Mouse (Mus musculus): Measurements from ENCODE around the gene Usp46. TPM values are rescaled to one million over a fixed set of nuclear protein-coding genes. Genes with fewer than 3 reads are reported as not detected.

Usp46 gene
- 24.8 and 25.9 TPM in 2 replicates for polyA plus RNA-seq (2015; fragmentation: Nextera tagmentation; extraction: Ambion mirVana)

DNA sequence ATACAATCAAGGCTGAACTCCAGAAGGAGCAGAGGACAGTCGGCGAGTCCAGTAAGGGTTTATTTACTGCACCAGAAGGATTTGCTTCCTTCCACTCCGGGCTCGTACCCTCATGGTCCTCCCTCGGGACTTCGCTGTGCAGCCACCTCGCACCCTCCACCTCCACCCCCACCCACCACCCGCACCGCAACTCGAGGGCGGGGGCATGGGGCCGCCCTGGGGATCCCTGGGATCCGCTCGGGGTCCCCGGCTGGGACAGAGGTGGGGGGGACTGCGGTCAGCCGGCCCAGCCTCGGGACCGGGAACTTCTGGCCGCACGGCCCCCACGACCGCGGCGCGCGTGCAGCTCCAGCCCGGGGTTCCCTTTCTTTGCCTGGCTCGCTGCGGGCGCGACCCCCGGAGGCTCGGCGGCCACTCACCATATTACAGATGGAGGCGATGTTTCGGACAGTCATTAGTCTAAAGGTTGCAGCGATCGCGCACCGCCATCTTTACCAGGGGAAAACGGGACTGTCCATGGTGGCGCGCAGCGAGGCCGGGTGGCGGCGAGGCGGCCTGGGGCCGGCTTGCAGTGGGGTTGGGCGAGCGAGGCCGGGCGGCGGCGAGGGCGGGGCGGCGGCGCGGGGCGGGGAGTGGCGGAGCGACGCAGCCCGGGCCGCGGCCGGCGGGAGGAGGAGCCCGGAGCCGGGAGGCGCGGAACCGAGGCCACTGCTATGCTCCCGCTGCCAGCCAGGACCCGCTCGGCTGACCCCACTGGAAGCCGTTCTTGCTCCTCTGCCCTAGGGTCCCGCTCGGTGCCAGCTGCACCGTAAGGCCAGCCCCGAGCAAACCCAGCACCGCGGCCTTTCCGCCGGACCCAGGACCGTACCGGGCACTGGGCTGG is at the start of gene Usp46:
Usp46 (minus strand) TSS at position 601 of the 883 bp plus-strand sequence.
- H3K27me3 ChIP-seq = no peaks in the 10 kb centered on the region
- ATAC-seq = peak; percentile 95
- H3K36me3 ChIP-seq (ENCODE audit: poor library complexity, severe bottlenecking) = no peaks in the 10 kb centered on the region
- H3K9me3 ChIP-seq (replicated peaks) = no peaks in the 10 kb centered on the region
- H3K27ac ChIP-seq = peak within 1 kb of the TSS; percentile 78
- H3K4me3 ChIP-seq = peak within 1 kb of the TSS; percentile 71
- H3K4me1 ChIP-seq = peaks cover 31% of the 10 kb centered on the region
- H3K4me2 ChIP-seq = peak within 1 kb of the TSS; percentile 88
- H3K9ac ChIP-seq = peak within 1 kb of the TSS; percentile 86
- under 1% methylated on average over 54 of the region's 89 CpGs for WGBS

GRCm38 (mm10) chr5:74113961-74114689 is 45.9 kb upstream of the Usp46 start:
- 73% methylated on average over 7 of the region's 7 CpGs for WGBS
- no peak overlapping the region for H3K27ac ChIP-seq

DNA sequence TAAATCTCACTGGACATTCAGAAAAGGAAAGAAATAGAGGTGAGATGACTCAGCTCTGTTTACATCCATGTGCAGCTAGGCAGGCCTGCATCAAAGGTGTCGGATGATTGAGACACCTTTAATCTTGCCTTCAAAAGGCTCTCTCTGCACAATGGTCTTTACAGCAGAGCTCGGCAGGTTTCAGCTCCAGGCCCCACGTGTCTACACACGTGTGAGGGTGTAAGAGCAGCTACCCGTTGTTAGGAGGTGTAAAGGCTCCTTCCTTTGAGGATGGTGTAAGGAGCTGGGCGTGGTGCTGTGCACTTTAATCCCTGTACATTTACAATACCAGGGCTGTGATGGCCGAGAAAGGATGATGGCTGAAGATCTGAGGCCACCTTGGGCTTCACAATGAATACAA is 37.2 kb upstream of the Usp46 start:
- Histone ChIP-seq H3K4me1 (no peaks in the 10 kb centered on the region), H3K4me3 (no peak overlapping the region), H3K4me2 (no peak overlapping the region), H3K9me3 (replicated peaks) (no peaks in the 10 kb centered on the region), H3K27ac (no peak overlapping the region), H3K9ac (no peak overlapping the region), H3K36me3 (ENCODE audit: poor library complexity, severe bottlenecking) (no peaks in the 10 kb centered on the region), H3K27me3 (no peaks in the 10 kb centered on the region)
- no peak for ATAC-seq
- WGBS = 43% methylated on average over 7 of the region's 7 CpGs

More at GRCm38 (mm10) chr5:74113961-74114689, 45.9 kb upstream of the Usp46 start:
- Histone ChIP-seq H3K4me3 (no peak overlapping the region), H3K27me3 (no peaks in the 10 kb centered on the region), H3K9ac (no peak overlapping the region), H3K4me2 (no peak overlapping the region), H3K36me3 (ENCODE audit: poor library complexity, severe bottlenecking) (no peaks in the 10 kb centered on the region), H3K9me3 (replicated peaks) (no peaks in the 10 kb centered on the region), H3K4me1 (0 out of 2 replicates have a peak, but pooled peaks cover 6% of the 10 kb centered on the region)
- peak; percentile 62; the same call in 1 of the 2 replicates for ATAC-seq

GRCm38 (mm10) chr5:74101761-74102160 is 33.5 kb upstream of the Usp46 start:
- Histone ChIP-seq H3K4me2 (no peak overlapping the region), H3K27me3 (no peaks in the 10 kb centered on the region), H3K27ac (no peak overlapping the region), H3K9ac (no peak overlapping the region), H3K36me3 (ENCODE audit: poor library complexity, severe bottlenecking) (peaks cover 16% of the 10 kb centered on the region), H3K4me3 (no peak overlapping the region), H3K4me1 (0 out of 2 replicates have a peak, but pooled peaks cover 4% of the 10 kb centered on the region), H3K9me3 (replicated peaks) (no peaks in the 10 kb centered on the region)
- ATAC-seq = no peak
- WGBS = 82% methylated on average over 6 of the region's 6 CpGs

- Histone ChIP-seq H3K27ac (no peak overlapping the region), H3K4me3 (no peak overlapping the region), H3K4me1 (peaks cover 15% of the 10 kb centered on the region), H3K9ac (no peak overlapping the region), H3K4me2 (no peak overlapping the region), H3K36me3 (ENCODE audit: poor library complexity, severe bottlenecking) (peaks cover 32% of the 10 kb centered on the region), H3K27me3 (no peaks in the 10 kb centered on the region), H3K9me3 (replicated peaks) (no peaks in the 10 kb centered on the region)
- no peak for ATAC-seq
- WGBS = 78% methylated on average over 10 of the region's 10 CpGs
Measured at GRCm38 (mm10) chr5:74099046-74099445, 30.8 kb upstream of the Usp46 start.

DNA sequence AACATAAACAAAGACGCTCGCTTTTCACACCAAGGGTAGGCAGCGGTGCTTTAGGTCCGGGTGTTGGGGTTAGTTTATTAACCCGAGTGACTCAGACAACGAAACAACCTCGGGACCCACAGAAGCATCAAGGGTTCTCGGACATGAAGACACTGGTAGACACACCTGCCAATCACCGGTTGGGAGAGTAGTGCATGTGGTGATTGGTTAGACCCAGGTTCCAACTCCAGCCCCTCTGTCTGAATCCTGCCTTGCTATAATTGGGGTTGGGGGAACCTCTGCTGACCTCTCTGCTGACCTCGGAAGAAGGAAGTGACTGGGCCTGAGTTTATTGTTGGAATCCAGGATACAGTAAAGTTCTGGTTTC is 29.6 kb upstream of the Usp46 start:
- Histone ChIP-seq H3K4me3 (no peak overlapping the region), H3K4me1 (peaks cover 19% of the 10 kb centered on the region), H3K4me2 (no peak overlapping the region), H3K9me3 (replicated peaks) (no peaks in the 10 kb centered on the region), H3K36me3 (ENCODE audit: poor library complexity, severe bottlenecking) (peaks cover 32% of the 10 kb centered on the region), H3K27ac (no peak overlapping the region), H3K9ac (no peak overlapping the region), H3K27me3 (no peaks in the 10 kb centered on the region)
- WGBS = 83% methylated on average over 10 of the region's 10 CpGs
- no peak for ATAC-seq

GRCm38 (mm10) chr5:74097116-74097853 is 29.1 kb upstream of the Usp46 start:
- H3K27ac ChIP-seq = no peak overlapping the region
- no peaks in the 10 kb centered on the region for H3K9me3 ChIP-seq (replicated peaks)
- no peak overlapping the region for H3K4me3 ChIP-seq
- WGBS = 95% methylated on average over 11 of the region's 11 CpGs
- no peaks in the 10 kb centered on the region for H3K27me3 ChIP-seq
- no peak overlapping the region for H3K4me2 ChIP-seq
- H3K9ac ChIP-seq = no peak overlapping the region
- ATAC-seq = no peak
- H3K36me3 ChIP-seq (ENCODE audit: poor library complexity, severe bottlenecking) = peaks cover 32% of the 10 kb centered on the region
- peaks cover 19% of the 10 kb centered on the region for H3K4me1 ChIP-seq

GRCm38 (mm10) chr5:74096060-74096459 is 27.8 kb upstream of the Usp46 start:
- WGBS = 98% methylated on average over 1 of the region's 1 CpGs

DNA sequence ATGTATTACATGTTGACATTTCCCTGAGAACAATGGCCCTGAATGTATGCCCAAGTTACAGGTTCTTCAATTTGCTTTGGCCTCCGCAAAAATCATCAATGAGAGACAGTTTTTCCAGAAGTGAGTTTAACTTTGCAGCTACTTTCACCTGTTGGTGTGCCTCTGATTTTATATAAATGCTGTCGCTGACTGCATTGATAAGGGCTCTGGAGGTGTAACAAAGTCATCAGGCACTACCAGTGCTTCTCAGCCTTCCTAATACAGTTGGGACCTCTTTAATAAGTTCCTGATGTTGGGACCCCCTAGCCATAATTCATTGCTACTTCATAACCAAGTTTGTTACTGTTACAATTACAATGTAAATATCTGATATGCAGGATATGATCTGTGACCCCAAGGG is 27.4 kb upstream of the Usp46 start:
- no peaks in the 10 kb centered on the region for H3K27me3 ChIP-seq
- no peak for ATAC-seq
- 95% methylated on average over 2 of the region's 2 CpGs for WGBS
- peaks cover 19% of the 10 kb centered on the region for H3K4me1 ChIP-seq
- H3K27ac ChIP-seq = no peak overlapping the region
- peaks cover 32% of the 10 kb centered on the region for H3K36me3 ChIP-seq (ENCODE audit: poor library complexity, severe bottlenecking)
- no peak overlapping the region for H3K9ac ChIP-seq
- H3K4me3 ChIP-seq = no peak overlapping the region
- no peaks in the 10 kb centered on the region for H3K9me3 ChIP-seq (replicated peaks)
- no peak overlapping the region for H3K4me2 ChIP-seq

More at GRCm38 (mm10) chr5:74096060-74096459, 27.8 kb upstream of the Usp46 start:
- Histone ChIP-seq H3K9me3 (replicated peaks) (no peaks in the 10 kb centered on the region), H3K9ac (no peak overlapping the region), H3K27me3 (no peaks in the 10 kb centered on the region), H3K27ac (no peak overlapping the region), H3K4me2 (no peak overlapping the region), H3K4me3 (no peak overlapping the region), H3K36me3 (ENCODE audit: poor library complexity, severe bottlenecking) (peaks cover 32% of the 10 kb centered on the region), H3K4me1 (peaks cover 19% of the 10 kb centered on the region)
- ATAC-seq = no peak

DNA sequence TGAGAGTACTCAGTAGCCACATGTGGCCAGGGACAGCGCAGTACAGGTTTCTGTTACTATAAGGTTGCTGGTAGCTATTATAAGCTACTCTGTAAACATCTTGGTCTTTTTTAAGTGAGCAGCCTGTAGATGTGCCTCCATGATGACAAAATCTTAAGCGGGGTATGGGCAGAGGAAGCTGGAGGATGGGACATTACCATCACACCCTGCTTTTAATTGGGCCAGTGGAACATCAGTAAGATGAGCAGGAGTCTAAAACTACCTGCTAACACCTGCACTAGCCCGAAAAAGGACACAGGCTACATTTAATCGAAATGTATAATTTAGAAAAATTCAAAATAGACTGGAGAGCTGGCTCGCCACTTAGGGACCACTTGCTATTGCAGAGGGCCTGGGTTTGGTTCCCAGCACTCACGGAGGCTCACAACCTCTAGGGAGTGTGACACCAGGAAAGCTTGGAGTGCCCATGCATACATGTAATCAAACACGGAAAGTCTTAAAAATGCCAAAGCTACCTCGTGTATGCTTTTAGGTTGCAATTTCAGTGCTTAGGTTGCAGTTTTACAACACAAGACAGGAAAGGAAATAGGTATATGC is 26.7 kb upstream of the Usp46 start:
- Histone ChIP-seq H3K36me3 (ENCODE audit: poor library complexity, severe bottlenecking) (peaks cover 32% of the 10 kb centered on the region), H3K27ac (no peak overlapping the region), H3K9me3 (replicated peaks) (no peaks in the 10 kb centered on the region), H3K4me1 (peaks cover 19% of the 10 kb centered on the region), H3K27me3 (no peaks in the 10 kb centered on the region), H3K4me3 (peak overlapping the region; percentile 90), H3K9ac (no peak overlapping the region), H3K4me2 (peak overlapping the region; percentile 84)
- WGBS = 88% methylated on average over 8 of the region's 8 CpGs
- ATAC-seq = no peak

- Histone ChIP-seq H3K4me1 (peaks cover 15% of the 10 kb centered on the region), H3K9ac (peak overlapping the region; percentile 95), H3K4me3 (peak overlapping the region; percentile 90), H3K4me2 (peak overlapping the region; percentile 84), H3K27ac (peak overlapping the region; percentile 81; the same call in 1 of the 2 replicates), H3K9me3 (replicated peaks) (no peaks in the 10 kb centered on the region), H3K27me3 (no peaks in the 10 kb centered on the region), H3K36me3 (ENCODE audit: poor library complexity, severe bottlenecking) (peaks cover 32% of the 10 kb centered on the region)
- 28% methylated on average over 11 of the region's 11 CpGs for WGBS
- no peak for ATAC-seq
Measured at GRCm38 (mm10) chr5:74093556-74094428, 25.6 kb upstream of the Usp46 start.
